Mouse (Mus musculus): ENCODE results near the gene 6430550D23Rik. TPM values are rescaled to one million over a fixed set of nuclear protein-coding genes. Genes with fewer than 3 reads are reported as not detected.

6430550D23Rik gene
- polyA plus RNA-seq (2014; fragmentation: Illumina TruSeq; extraction: RNeasy Lipid Tissue Mini Kit (QIAGEN cat#74804); ENCODE audit: low replicate concordance): 2.9 TPM

DNA sequence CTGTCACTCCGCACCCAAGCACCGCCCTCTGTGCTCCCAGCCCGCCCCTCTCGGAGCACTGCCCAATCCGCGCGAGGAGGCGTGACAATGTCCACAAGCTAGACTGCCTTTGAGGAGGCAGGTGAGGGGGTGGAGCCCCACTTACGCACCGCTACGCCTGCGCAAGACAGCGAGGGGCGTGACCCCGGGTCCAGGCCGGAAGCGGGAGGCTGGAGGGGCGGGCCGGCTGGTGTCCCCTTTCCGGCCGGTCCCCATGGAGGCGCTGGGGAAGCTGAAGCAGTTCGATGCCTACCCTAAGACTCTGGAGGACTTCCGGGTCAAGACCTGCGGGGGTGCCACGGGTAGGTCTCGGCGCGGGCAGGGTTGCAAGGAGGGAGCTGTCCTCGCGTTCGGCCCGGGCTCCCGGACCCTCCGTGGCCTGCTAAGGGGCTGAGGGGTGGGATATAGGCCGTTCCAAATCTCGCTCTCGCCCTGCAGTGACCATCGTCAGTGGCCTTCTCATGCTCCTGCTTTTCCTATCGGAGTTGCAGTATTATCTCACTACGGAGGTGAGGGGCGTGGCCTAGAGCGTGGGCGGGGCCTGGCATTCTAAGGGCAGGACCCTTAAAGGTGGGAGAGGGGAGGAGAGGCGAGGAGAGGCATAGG is at the start of gene 6430550D23Rik, which contains the start of gene Ergic3:
6430550D23Rik (minus strand) TSS at position 90 of the 645 bp plus-strand sequence.
Ergic3 (plus strand) TSS at position 158 of the 645 bp plus-strand sequence.

DNA sequence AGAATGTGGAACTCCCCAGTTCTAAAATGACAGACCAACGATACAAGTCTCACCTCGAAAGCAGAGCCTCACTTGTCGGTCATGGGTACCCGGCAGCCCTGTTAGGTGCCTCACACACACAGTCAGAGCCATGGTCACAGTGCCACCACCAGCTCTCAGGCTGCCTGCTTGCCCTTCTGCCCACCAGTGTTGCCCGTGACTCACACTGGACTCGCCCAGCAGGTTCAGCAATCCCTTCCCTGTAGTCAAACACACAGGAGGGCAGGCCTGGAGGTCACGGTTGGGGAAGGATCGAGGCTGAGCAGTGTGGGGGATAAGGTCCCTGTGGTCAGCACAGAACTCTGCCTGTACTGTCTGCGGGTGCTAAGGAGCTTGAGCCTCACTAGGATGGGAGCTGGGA is 45.0 kb upstream of the 6430550D23Rik start, which contains the start of gene Fer1l4:
Fer1l4 (minus strand) TSS at position 132 of the 400 bp plus-strand sequence.

GRCm38 (mm10) chr2:155956134-155957059 is 51.4 kb downstream of the 6430550D23Rik start, which contains the start of gene Cep250:
Gene Cep250 (plus strand): TSS chr2:155956458.

GRCm38 (mm10) chr2:155945124-155945523 is 62.7 kb downstream of the 6430550D23Rik start, which contains the start of gene Gdf5:
Gene Gdf5 (minus strand): TSS chr2:155945367.

DNA sequence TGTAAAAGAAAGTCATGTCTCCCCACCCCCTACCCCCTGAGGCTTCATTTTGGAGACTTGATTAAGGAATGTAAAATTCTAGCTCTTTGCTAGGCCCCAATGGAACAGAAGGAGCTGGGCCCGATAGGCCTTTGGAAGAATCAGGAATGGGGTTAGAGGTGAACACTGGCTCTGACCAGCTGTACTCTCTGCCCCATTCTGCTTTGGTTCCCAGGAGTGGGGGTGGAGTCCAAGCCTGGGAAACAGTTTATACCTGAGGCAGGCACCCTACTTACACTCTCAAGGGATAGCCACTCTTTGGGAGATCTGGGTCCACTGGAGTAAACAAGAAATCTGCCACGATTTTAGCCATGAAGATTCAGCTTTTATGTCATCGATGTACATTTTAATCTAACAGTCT is 67.1 kb downstream of the 6430550D23Rik start, which contains the start of gene Gm15557:
Gm15557 (plus strand) TSS at position 48 of the 400 bp plus-strand sequence.

DNA sequence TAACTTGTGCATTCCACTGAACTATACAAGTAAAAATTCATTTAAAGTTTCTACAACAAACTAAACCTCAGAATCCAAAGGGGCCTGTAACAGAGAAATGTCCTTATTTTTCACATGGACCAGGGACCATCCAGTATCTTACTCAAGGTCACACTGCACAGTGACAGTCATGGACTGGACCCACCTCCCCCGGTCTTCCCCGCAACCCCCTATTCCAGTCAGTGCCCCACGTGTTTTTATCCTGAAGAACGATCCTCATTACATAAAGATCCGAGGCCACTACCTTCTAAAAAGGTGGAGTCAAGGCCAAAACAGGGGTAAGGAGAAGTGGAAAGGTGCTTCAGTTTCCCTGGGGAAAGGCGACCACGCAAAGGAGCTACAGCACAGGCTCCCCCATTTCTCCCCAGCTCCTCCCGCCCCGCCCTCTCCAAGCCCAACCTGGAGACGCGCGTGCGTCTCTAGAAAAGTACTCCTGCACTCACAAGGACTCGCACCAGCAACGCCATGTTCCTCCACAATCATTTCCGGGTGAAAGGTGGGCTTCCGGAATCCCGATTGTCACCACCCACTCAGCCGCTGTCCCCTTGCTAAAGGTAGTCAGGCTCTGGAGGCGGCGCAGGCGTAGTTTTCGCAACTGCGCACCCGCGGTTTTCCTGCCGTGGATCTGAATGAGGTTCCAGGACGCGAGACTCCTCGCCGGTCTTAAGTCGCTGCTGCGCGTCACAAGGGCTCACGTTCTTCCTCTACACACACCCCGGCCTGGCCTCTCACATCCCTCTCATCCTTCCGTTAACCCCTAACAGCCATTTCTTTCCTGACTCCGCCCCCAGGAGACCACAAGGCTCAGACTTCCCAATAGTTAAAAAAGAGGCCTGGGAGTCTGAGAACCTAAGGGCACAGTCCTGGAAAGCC is 78.0 kb downstream of the 6430550D23Rik start, which contains the start of gene Uqcc1:
Uqcc1 (minus strand) TSS at position 780 of the 912 bp plus-strand sequence.

Other genes with a start within 250 kb of the 6430550D23Rik start
- not detected for gene Mmp24, start 232.6 kb downstream of the 6430550D23Rik start, polyA plus RNA-seq (2014; fragmentation: Illumina TruSeq; extraction: RNeasy Lipid Tissue Mini Kit (QIAGEN cat#74804); ENCODE audit: low replicate concordance)
- 13.2 TPM for gene BC029722, start 188.6 kb downstream of the 6430550D23Rik start, polyA plus RNA-seq (2014; fragmentation: Illumina TruSeq; extraction: RNeasy Lipid Tissue Mini Kit (QIAGEN cat#74804); ENCODE audit: low replicate concordance)
- 14.6 TPM for gene Eif6, start 181.1 kb downstream of the 6430550D23Rik start, polyA plus RNA-seq (2014; fragmentation: Illumina TruSeq; extraction: RNeasy Lipid Tissue Mini Kit (QIAGEN cat#74804); ENCODE audit: low replicate concordance)
- gene Fam83c, start 173.1 kb downstream of the 6430550D23Rik start, polyA plus RNA-seq (2014; fragmentation: Illumina TruSeq; extraction: RNeasy Lipid Tissue Mini Kit (QIAGEN cat#74804); ENCODE audit: low replicate concordance): 0.41 TPM
- 23.3 TPM for gene Uqcc1, start 77.7 kb downstream of the 6430550D23Rik start, polyA plus RNA-seq (2014; fragmentation: Illumina TruSeq; extraction: RNeasy Lipid Tissue Mini Kit (QIAGEN cat#74804); ENCODE audit: low replicate concordance)
- gene Gm15557, start 67.2 kb downstream of the 6430550D23Rik start, polyA plus RNA-seq (2014; fragmentation: Illumina TruSeq; extraction: RNeasy Lipid Tissue Mini Kit (QIAGEN cat#74804); ENCODE audit: low replicate concordance): not detected
- not detected for gene Gdf5, start 62.6 kb downstream of the 6430550D23Rik start, polyA plus RNA-seq (2014; fragmentation: Illumina TruSeq; extraction: RNeasy Lipid Tissue Mini Kit (QIAGEN cat#74804); ENCODE audit: low replicate concordance)
- gene Cep250, start 51.5 kb downstream of the 6430550D23Rik start, polyA plus RNA-seq (2014; fragmentation: Illumina TruSeq; extraction: RNeasy Lipid Tissue Mini Kit (QIAGEN cat#74804); ENCODE audit: low replicate concordance): 0.82 TPM
- gene Ergic3, start 68 bp upstream of the 6430550D23Rik start, polyA plus RNA-seq (2014; fragmentation: Illumina TruSeq; extraction: RNeasy Lipid Tissue Mini Kit (QIAGEN cat#74804); ENCODE audit: low replicate concordance): 5.4 TPM
- not detected for gene Fer1l4, start 45.0 kb upstream of the 6430550D23Rik start, polyA plus RNA-seq (2014; fragmentation: Illumina TruSeq; extraction: RNeasy Lipid Tissue Mini Kit (QIAGEN cat#74804); ENCODE audit: low replicate concordance)
- gene Spag4, start 57.2 kb upstream of the 6430550D23Rik start, polyA plus RNA-seq (2014; fragmentation: Illumina TruSeq; extraction: RNeasy Lipid Tissue Mini Kit (QIAGEN cat#74804); ENCODE audit: low replicate concordance): not detected
- gene Cpne1, start 104.0 kb upstream of the 6430550D23Rik start, polyA plus RNA-seq (2014; fragmentation: Illumina TruSeq; extraction: RNeasy Lipid Tissue Mini Kit (QIAGEN cat#74804); ENCODE audit: low replicate concordance): 35.0 TPM
- gene Rbm12, start 104.0 kb upstream of the 6430550D23Rik start, polyA plus RNA-seq (2014; fragmentation: Illumina TruSeq; extraction: RNeasy Lipid Tissue Mini Kit (QIAGEN cat#74804); ENCODE audit: low replicate concordance): 13.5 TPM
- 7.4 TPM for gene Gm28036, start 119.1 kb upstream of the 6430550D23Rik start, polyA plus RNA-seq (2014; fragmentation: Illumina TruSeq; extraction: RNeasy Lipid Tissue Mini Kit (QIAGEN cat#74804); ENCODE audit: low replicate concordance)
- 1.3 TPM for gene Romo1, start 136.1 kb upstream of the 6430550D23Rik start, polyA plus RNA-seq (2014; fragmentation: Illumina TruSeq; extraction: RNeasy Lipid Tissue Mini Kit (QIAGEN cat#74804); ENCODE audit: low replicate concordance)
- 64.2 TPM for gene Nfs1, start 136.2 kb upstream of the 6430550D23Rik start, polyA plus RNA-seq (2014; fragmentation: Illumina TruSeq; extraction: RNeasy Lipid Tissue Mini Kit (QIAGEN cat#74804); ENCODE audit: low replicate concordance)
- gene Rbm39, start 172.3 kb upstream of the 6430550D23Rik start, polyA plus RNA-seq (2014; fragmentation: Illumina TruSeq; extraction: RNeasy Lipid Tissue Mini Kit (QIAGEN cat#74804); ENCODE audit: low replicate concordance): 688 TPM
- gene Phf20, start 188.5 kb upstream of the 6430550D23Rik start, polyA plus RNA-seq (2014; fragmentation: Illumina TruSeq; extraction: RNeasy Lipid Tissue Mini Kit (QIAGEN cat#74804); ENCODE audit: low replicate concordance): 7.0 TPM